Mouse (Mus musculus): ENCODE measurements around the gene Aff1. TPM values are rescaled to one million over a fixed set of nuclear protein-coding genes. Genes with fewer than 3 reads are reported as not detected.

Gene Aff1
- total RNA-seq, 1 experiment from 2014 or later: 76.9 TPM

GRCm38 (mm10) chr5:103759489-103760424 lies 67.6 kb downstream of the Aff1 start:
- ATAC-seq (ENCODE audit: extremely low read depth, insufficient number of reproducible peaks, low FRiP score, poor library complexity, severe bottlenecking): no peak

GRCm38 (mm10) chr5:103760425-103761131 lies 68.4 kb downstream of the Aff1 start:
- peak; percentile 52 for ATAC-seq (ENCODE audit: extremely low read depth, insufficient number of reproducible peaks, low FRiP score, poor library complexity, severe bottlenecking)

- ATAC-seq (ENCODE audit: extremely low read depth, insufficient number of reproducible peaks, low FRiP score, poor library complexity, severe bottlenecking): no peak
Measured at GRCm38 (mm10) chr5:103761754-103762153, 69.6 kb downstream of the Aff1 start.

- no peak for ATAC-seq (ENCODE audit: extremely low read depth, insufficient number of reproducible peaks, low FRiP score, poor library complexity, severe bottlenecking)
Measured at GRCm38 (mm10) chr5:103762850-103763254, 70.7 kb downstream of the Aff1 start.

- no peak for ATAC-seq (ENCODE audit: extremely low read depth, insufficient number of reproducible peaks, low FRiP score, poor library complexity, severe bottlenecking)
Measured at GRCm38 (mm10) chr5:103765356-103765755, 73.2 kb downstream of the Aff1 start.

GRCm38 (mm10) chr5:103765758-103766431 lies 73.7 kb downstream of the Aff1 start:
- ATAC-seq (ENCODE audit: extremely low read depth, insufficient number of reproducible peaks, low FRiP score, poor library complexity, severe bottlenecking): no peak

- no peak for ATAC-seq (ENCODE audit: extremely low read depth, insufficient number of reproducible peaks, low FRiP score, poor library complexity, severe bottlenecking)
Measured at GRCm38 (mm10) chr5:103766432-103766815, 74.2 kb downstream of the Aff1 start.

GRCm38 (mm10) chr5:103768961-103769360 lies 76.8 kb downstream of the Aff1 start:
- no peak for ATAC-seq (ENCODE audit: extremely low read depth, insufficient number of reproducible peaks, low FRiP score, poor library complexity, severe bottlenecking)

- ATAC-seq (ENCODE audit: extremely low read depth, insufficient number of reproducible peaks, low FRiP score, poor library complexity, severe bottlenecking): no peak
Measured at GRCm38 (mm10) chr5:103769701-103770100, 77.5 kb downstream of the Aff1 start.

GRCm38 (mm10) chr5:103770447-103771222 lies 78.5 kb downstream of the Aff1 start:
- no peak for ATAC-seq (ENCODE audit: extremely low read depth, insufficient number of reproducible peaks, low FRiP score, poor library complexity, severe bottlenecking)

- no peak for ATAC-seq (ENCODE audit: extremely low read depth, insufficient number of reproducible peaks, low FRiP score, poor library complexity, severe bottlenecking)
Measured at GRCm38 (mm10) chr5:103771380-103771779, 79.2 kb downstream of the Aff1 start.

- no peak for ATAC-seq (ENCODE audit: extremely low read depth, insufficient number of reproducible peaks, low FRiP score, poor library complexity, severe bottlenecking)
Measured at GRCm38 (mm10) chr5:103772252-103772651, 80.1 kb downstream of the Aff1 start.

GRCm38 (mm10) chr5:103773100-103773552 lies 81.0 kb downstream of the Aff1 start:
- no peak for ATAC-seq (ENCODE audit: extremely low read depth, insufficient number of reproducible peaks, low FRiP score, poor library complexity, severe bottlenecking)

- ATAC-seq (ENCODE audit: extremely low read depth, insufficient number of reproducible peaks, low FRiP score, poor library complexity, severe bottlenecking): no peak
Measured at GRCm38 (mm10) chr5:103774703-103775333, 82.6 kb downstream of the Aff1 start.

- ATAC-seq (ENCODE audit: extremely low read depth, insufficient number of reproducible peaks, low FRiP score, poor library complexity, severe bottlenecking): no peak
Measured at GRCm38 (mm10) chr5:103775429-103775828, 83.3 kb downstream of the Aff1 start.

- ATAC-seq (ENCODE audit: extremely low read depth, insufficient number of reproducible peaks, low FRiP score, poor library complexity, severe bottlenecking): no peak
Measured at GRCm38 (mm10) chr5:103776842-103777241, 84.7 kb downstream of the Aff1 start.

- ATAC-seq (ENCODE audit: extremely low read depth, insufficient number of reproducible peaks, low FRiP score, poor library complexity, severe bottlenecking): no peak
Measured at GRCm38 (mm10) chr5:103777446-103777845, 85.3 kb downstream of the Aff1 start.

Data from neutrophil, adult 5-6 weeks (primary cell).